Mouse (Mus musculus) mammary gland, adult 2 months (tissue): ENCODE data around the gene Aes. TPM values are rescaled to one million over a fixed set of nuclear protein-coding genes. Genes with fewer than 3 reads are reported as not detected.

Experiments used
- polyA plus RNA-seq: library from polyadenylated mRNA; depleted of rRNA; stranded (reverse); fragments of >200 nt; gene quantifications from 2 replicates; pipeline ENCODE4 v1.2.3, GENCODE M21; 2012; ENCODE audit warnings: low replicate concordance; rRNA removed

Aes gene
- 1,888 and 2,130 TPM in 2 replicates for polyA plus RNA-seq

DNA sequence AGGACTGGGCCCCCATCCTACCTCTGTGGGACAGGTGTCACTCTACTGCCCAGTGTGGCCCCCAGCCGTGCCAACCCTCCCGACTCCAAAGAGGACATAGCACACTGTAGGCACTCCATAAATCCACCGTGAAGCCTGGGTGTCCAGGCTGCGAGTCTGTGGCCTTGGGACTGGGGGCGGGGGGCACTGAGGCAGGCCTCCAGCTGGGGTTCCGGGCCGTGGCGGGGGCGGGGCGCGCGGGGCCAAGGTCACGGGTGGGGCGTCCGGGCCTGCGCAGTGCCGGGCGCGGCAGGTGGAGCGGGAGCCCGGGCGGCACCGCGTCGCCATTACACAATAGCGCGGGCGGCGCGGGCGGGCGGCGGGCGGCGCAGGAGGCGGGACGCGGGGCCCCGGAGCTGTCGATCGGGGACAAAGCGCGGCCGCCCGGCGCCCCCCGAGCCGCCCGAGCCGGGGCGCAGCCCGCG lies at the start of gene Aes:
Gene Aes, plus strand, starts transcription at position 326 of the 464 bp plus-strand sequence.

DNA sequence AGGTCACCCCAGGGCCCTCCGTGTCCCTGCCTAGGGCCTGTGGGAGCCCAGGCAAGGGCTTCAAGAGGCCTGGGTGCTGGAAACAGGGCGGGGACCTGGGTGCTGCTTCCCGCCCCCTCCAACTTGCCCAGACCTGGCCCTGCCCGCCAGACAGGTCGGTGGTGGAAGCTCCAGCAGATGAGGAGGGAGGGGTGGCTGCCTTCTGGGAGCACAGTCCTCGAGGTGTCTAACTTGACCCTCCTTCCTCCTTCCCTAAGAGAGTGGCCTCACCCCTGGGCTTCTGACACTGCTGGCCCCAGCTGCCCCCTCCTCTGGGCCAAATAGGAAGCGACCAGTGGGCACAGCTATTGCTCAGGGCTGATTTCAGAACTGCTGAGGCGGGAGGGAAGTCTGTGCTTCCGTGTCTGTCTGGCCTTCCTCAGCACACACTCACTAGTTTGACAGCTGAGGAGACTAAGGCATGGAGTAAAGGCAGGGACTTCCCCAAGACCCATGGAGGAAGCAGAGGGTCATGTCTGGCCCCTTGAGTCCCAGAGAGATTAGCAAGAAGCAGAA lies 35.2 kb upstream of the Aes start, which contains the start of gene Gna15:
Gene Gna15, minus strand, starts transcription at position 175 of the 555 bp plus-strand sequence.

DNA sequence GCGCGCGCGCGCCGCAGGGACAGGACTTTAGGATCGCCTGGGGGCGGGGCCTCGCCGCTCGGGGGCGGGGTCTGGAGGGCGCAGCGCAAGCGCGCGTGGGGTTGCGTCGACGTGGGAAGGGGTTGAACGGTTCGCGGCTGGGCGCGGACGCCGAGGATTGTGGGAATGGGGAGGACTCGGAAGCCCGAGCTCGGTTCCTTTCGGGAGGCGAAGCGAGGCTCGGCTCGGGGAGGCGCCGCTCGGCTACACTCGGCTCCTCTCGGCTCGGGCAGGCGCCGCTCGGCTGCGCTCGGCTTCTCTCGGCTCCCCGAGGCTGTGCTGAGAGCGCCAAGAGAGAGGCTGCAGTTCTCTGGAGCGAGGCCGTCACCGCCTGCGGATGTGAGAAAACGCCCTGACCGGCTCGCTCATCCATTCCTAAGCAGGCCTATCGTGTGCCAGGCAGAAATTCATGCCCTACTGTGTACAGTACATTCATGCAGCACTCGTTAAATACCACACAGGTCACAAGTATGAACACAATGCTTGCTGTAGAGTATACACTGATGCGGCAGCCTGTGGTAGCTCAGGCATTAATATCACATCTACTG lies 14.0 kb upstream of the Aes start, which contains the start of gene Gna11:
Gene Gna11, minus strand, starts transcription at position 30 of the 587 bp plus-strand sequence.

DNA sequence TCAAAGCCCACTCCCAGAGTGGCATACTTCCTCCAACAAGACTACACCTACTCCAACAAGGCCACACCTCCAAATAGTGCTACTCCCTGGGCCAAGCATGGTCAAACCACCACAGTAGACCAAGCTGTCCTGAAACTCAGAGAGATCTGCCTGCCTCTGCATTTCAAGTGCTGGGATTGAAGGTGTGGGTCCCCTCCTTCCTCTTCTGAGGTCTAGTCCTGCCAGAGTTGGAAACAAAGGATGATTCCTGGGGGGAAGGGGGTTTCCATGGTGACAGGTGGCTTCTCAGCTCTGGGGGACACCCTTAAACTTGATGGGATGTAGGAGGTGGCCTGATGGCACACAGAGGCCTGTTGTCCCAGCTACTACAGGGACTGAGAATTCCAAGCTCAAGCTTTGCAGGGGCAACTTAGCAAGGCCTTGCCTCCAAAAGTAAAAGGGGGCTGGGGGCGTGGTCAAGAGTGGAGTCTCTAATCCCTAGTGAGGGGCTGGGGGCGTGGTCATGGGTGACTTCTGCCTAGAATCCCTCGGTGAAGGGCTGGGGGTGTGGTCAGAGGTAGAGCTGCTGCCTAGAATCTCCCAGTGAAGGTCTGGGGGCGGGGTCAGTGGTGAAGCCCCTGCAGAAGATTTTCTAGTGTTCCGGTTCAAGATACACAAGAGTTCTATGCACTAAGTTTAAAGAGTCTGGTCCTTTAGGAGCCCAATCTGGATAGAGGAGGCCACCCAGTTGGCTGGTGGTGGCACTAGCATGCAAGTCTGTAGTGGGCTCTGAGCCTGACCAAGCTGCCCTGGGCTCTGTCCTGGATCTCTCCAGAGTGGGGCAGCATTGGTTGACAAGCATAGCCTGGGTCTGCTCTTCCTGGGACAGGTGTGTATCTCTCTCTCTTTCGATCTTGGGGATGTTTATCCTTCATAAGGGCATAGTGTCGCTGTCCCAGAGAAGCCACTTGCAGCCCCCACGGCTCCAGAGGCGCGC lies 15.1 kb downstream of the Aes start, which contains the start of gene Tle2:
Gene Tle2, plus strand, starts transcription at position 481 of the 976 bp plus-strand sequence.

DNA sequence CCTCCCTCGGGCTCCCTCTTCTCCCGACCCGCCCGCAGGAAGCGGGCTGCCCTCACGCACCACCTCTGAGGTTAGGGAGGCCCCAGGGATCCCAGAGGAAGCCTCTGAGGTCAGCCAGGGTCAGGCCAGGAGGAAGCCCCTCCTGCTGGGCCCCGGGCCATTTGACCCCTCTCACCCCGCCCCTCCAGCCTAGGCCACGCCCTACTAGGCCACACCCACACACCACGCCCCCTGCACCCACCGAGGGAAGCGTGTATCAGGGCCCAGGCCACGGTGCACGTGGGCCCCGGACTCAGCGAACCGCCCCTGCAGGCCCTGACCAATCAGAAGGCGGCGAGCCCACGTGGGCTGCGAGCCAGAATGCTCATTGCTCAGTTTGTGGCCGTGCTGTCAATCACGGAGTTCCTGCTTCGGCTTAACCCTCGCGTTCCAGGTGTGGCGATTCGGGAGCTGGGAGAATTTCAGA lies 41.5 kb downstream of the Aes start, which contains the start of gene Tle6:
Gene Tle6, minus strand, starts transcription at position 336 of the 466 bp plus-strand sequence.

DNA sequence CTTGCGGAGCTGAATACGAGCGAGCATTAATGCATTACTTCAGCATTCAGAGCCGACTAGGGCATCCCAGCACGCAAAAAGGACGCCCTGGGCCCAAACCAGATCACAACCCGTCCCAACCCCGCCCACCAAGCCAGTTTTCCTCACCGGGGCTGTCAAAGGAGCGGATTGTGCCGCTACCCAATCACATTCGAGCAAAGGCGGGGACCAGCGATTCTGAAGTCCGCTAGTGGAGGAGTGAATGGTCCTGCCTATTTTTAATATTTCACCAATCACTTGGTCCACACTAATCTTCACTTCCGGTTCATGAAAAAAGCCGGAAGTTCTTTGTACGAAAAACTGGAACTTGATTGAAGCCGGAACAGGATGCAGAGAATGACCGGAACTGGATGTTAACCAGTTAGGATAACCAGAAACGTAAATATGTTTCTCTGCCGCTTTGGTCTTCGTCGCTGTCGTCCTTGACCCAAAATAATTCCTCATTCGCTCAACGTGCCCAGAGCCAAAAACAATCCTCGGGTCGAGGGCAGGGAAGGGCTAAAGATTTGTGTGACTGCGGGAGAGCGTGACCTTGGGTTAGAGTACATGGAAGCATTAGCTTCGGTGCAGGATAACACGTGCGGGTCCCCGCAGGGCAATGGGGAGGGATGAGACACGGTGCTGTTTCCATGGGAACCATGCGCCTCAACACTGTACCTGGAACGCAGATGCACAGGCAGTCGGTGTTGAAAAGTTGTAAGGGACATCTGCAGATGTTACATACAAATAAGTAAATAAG lies 46.9 kb downstream of the Aes start, which contains the start of gene BC025920:
Gene BC025920, plus strand, starts transcription at position 297 of the 778 bp plus-strand sequence.

Other genes starting within 250 kb of the Aes start
- gene Cactin, start 238.4 kb upstream of the Aes start, polyA plus RNA-seq, result 19.2 and 33.9 TPM in 2 replicates
- 14.6 and 42.3 TPM in 2 replicates for gene Tbxa2r, start 230.8 kb upstream of the Aes start, polyA plus RNA-seq
- 1.7 and 2.7 TPM in 2 replicates for gene Gipc3, start 216.2 kb upstream of the Aes start, polyA plus RNA-seq
- gene Hmg20b, start 209.0 kb upstream of the Aes start, polyA plus RNA-seq, result 70.7 and 162 TPM in 2 replicates
- 37.3 and 90.2 TPM in 2 replicates for gene Mfsd12, start 202.0 kb upstream of the Aes start, polyA plus RNA-seq
- 2.6 and 5.7 TPM in 2 replicates for gene 4930404N11Rik, start 193.7 kb upstream of the Aes start, polyA plus RNA-seq
- 84.0 and 94.3 TPM in 2 replicates for gene Fzr1, start 181.0 kb upstream of the Aes start, polyA plus RNA-seq
- gene Dohh, start 175.1 kb upstream of the Aes start, polyA plus RNA-seq, result 66.9 and 127 TPM in 2 replicates
- 3.2 and 4.8 TPM in 2 replicates for gene Gm48551, start 175.0 kb upstream of the Aes start, polyA plus RNA-seq
- gene Gm48552, start 170.5 kb upstream of the Aes start, polyA plus RNA-seq, result 2.1 and 6.3 TPM in 2 replicates
- gene Smim24, start 166.4 kb upstream of the Aes start, polyA plus RNA-seq, result 10.4 and 14.3 TPM in 2 replicates
- gene Nfic, start 103.9 kb upstream of the Aes start, polyA plus RNA-seq, result 88.5 and 97.0 TPM in 2 replicates
- 1.4 and 1.9 TPM in 2 replicates for gene Celf5, start 76.8 kb upstream of the Aes start, polyA plus RNA-seq
- gene Ncln, start 63.1 kb upstream of the Aes start, polyA plus RNA-seq, result 236 and 320 TPM in 2 replicates
- gene S1pr4, start 59.4 kb upstream of the Aes start, polyA plus RNA-seq, result 35.7 and 113 TPM in 2 replicates
- gene Gna15, start 35.3 kb upstream of the Aes start, polyA plus RNA-seq, result 9.0 and 15.1 TPM in 2 replicates
- gene Gna11, start 14.3 kb upstream of the Aes start, polyA plus RNA-seq, result 97.4 and 105 TPM in 2 replicates
- gene Tle2, start 15.1 kb downstream of the Aes start, polyA plus RNA-seq, result 72.2 and 90.1 TPM in 2 replicates
- 21.3 and 22.7 TPM in 2 replicates for gene Tle6, start 41.6 kb downstream of the Aes start, polyA plus RNA-seq
- gene BC025920, start 46.8 kb downstream of the Aes start, polyA plus RNA-seq, result 1.1 and 2.0 TPM in 2 replicates
- 32.5 and 57.4 TPM in 2 replicates for gene Sirt6, start 68.3 kb downstream of the Aes start, polyA plus RNA-seq
- gene Ankrd24, start 69.1 kb downstream of the Aes start, polyA plus RNA-seq, result 44.5 and 55.5 TPM in 2 replicates
- gene Gm10778, start 89.6 kb downstream of the Aes start, polyA plus RNA-seq, result 0.17 and 0.60 TPM in 2 replicates
- 0.29 TPM in 1 of 2 replicates, not detected in the other for gene Zfp433, start 145.3 kb downstream of the Aes start, polyA plus RNA-seq
- gene Gm3055, start 211.7 kb downstream of the Aes start, polyA plus RNA-seq, result 0.43 and 0.63 TPM in 2 replicates